Mouse (Mus musculus) hindbrain, embryonic 13.5 days (tissue): Measurements from ENCODE around the gene Vwa5b1. TPM values are rescaled to one million over a fixed set of nuclear protein-coding genes. Genes with fewer than 3 reads are reported as not detected.
A peak's percentile ranks its signal among the peaks of the same experiment; 100 is the strongest.

Experiments used
- ATAC-seq: fragments of 200-750 bp; cut with Nextera tagmentation; 2 replicates; pipeline ENCODE4 v1.8.0; 2017; ENCODE audit warnings: moderate TSS enrichment; ENCODE audit not compliant: low FRiP score
- H3K27ac ChIP-seq: fragments of 300-500 bp; sonication (generic); 2 replicates; pipeline ENCODE4 v1.5.1; 2015; ENCODE audit warnings: inconsistent platforms, mild to moderate bottlenecking, moderate library complexity
- H3K27me3 ChIP-seq: fragments of 300-500 bp; sonication (generic); 2 replicates; pipeline ENCODE4 v1.6.1; 2015; ENCODE audit warnings: mild to moderate bottlenecking, inconsistent platforms
- H3K36me3 ChIP-seq: fragments of 300-500 bp; sonication (generic); 2 replicates; pipeline ENCODE4 v1.6.1; 2015; ENCODE audit warnings: mild to moderate bottlenecking, inconsistent platforms
- H3K4me1 ChIP-seq: fragments of 300-500 bp; sonication (generic); replicated peaks from 2 replicates; pipeline ENCODE4 v1.6.1; 2015; ENCODE audit warnings: inconsistent platforms
- H3K4me2 ChIP-seq: fragments of 300-500 bp; sonication (generic); 2 replicates; pipeline ENCODE4 v1.6.1; 2015; ENCODE audit warnings: inconsistent platforms, mild to moderate bottlenecking, moderate library complexity
- H3K4me3 ChIP-seq: fragments of 300-500 bp; sonication (generic); 2 replicates; pipeline ENCODE4 v1.5.1; 2015; ENCODE audit warnings: mild to moderate bottlenecking, inconsistent platforms
- H3K9ac ChIP-seq: fragments of 300-500 bp; sonication (generic); 2 replicates; pipeline ENCODE4 v1.6.1; 2015; ENCODE audit warnings: mild to moderate bottlenecking, inconsistent platforms
- H3K9me3 ChIP-seq: fragments of 300-500 bp; sonication (generic); 2 replicates; pipeline ENCODE4 v1.6.1; 2016; ENCODE audit warnings: inconsistent platforms
- WGBS: fragments of 180-500 bp; shearing (Covaris S2); methylation state at CpG from one replicate; pipeline ENCODE4 v1.1.7; 2015; 5-methylcytosine and 5-hydroxymethylcytosine counted together
- polyA plus RNA-seq: library from polyadenylated mRNA; unstranded; fragments of >200 nt; fragmentation: Nextera tagmentation; extraction: Ambion mirVana; gene quantifications from 2 replicates; pipeline ENCODE4 v1.2.1, GENCODE M21; 2015

Gene Vwa5b1
- polyA plus RNA-seq, 1 experiment from 2014 or later = 1.3 TPM

DNA sequence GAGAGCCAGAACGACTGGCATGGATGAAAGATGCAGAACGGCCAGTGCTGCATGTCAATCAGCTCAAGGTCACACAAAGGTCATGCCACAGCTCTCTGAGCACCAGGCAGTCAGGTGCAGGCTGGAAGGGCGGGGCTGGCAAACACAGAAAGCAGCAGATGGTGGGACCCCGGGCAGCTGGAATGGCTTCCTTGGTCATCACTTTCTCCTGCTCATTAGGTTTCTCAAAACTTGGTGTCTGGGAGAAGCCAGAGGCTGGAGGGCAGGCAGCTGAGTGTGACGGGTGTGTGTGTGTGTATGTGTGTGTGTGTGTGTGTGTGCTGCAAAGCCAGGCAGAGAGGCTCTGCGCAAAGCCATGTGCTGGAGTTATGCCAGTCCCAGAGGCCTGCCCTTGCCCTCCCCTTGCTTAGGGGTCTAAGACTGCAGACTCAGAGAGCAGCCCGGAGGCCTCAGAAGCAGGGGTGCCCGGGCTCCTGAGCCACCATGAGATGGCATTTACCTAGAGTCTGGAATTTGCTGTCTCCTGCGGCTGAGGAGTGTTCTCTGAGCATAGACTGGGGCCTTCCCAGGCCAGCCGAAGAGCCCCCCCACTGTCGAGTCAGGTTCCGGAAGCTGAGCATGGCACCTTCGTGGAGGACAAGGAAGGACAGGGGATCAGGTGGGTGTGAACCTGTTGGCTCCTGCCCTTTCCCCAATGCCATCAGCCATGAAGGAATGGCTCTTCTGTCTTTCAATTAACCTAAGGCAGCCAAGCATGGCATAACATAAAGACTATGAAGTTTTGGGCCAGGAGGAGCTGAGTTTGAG is 60.7 kb downstream of the Vwa5b1 start:
- no peaks in the 10 kb centered on the region for H3K36me3 ChIP-seq

GRCm38 (mm10) chr4:138569928-138570327 is 65.8 kb downstream of the Vwa5b1 start:
- H3K4me3 ChIP-seq = no peak overlapping the region
- no peak overlapping the region for H3K9ac ChIP-seq
- H3K36me3 ChIP-seq = no peaks in the 10 kb centered on the region
- H3K27ac ChIP-seq = no peak overlapping the region
- H3K4me2 ChIP-seq = no peak overlapping the region
- 0 out of 2 replicates have a peak, but pooled peaks cover 6% of the 10 kb centered on the region for H3K27me3 ChIP-seq
- H3K4me1 ChIP-seq = peaks cover 14% of the 10 kb centered on the region
- H3K9me3 ChIP-seq = no peaks in the 10 kb centered on the region
- WGBS = 82% methylated on average over 11 of the region's 11 CpGs
- ATAC-seq = no peak

More for the DNA sequence above, 60.7 kb downstream of the Vwa5b1 start:
- Histone ChIP-seq H3K27me3 (no peaks in the 10 kb centered on the region), H3K4me3 (no peak overlapping the region), H3K9me3 (no peaks in the 10 kb centered on the region), H3K4me1 (peaks cover 17% of the 10 kb centered on the region), H3K27ac (peak overlapping the region; percentile 55), H3K9ac (no peak overlapping the region), H3K4me2 (no peak overlapping the region)
- WGBS = 47% methylated on average over 13 of the region's 13 CpGs
- ATAC-seq = peak; percentile 46

GRCm38 (mm10) chr4:138568275-138568674 is 67.4 kb downstream of the Vwa5b1 start:
- no peak overlapping the region for H3K9ac ChIP-seq
- no peak for ATAC-seq

GRCm38 (mm10) chr4:138561986-138562385 is 73.7 kb downstream of the Vwa5b1 start:
- no peak overlapping the region for H3K9ac ChIP-seq
- peaks cover 7% of the 10 kb centered on the region for H3K4me1 ChIP-seq
- no peaks in the 10 kb centered on the region for H3K9me3 ChIP-seq
- H3K4me3 ChIP-seq = no peak overlapping the region
- 12% methylated on average over 8 of the region's 8 CpGs for WGBS
- no peaks in the 10 kb centered on the region for H3K36me3 ChIP-seq
- H3K4me2 ChIP-seq = no peak overlapping the region
- H3K27me3 ChIP-seq = peaks cover 27% of the 10 kb centered on the region
- H3K27ac ChIP-seq = no peak overlapping the region
- ATAC-seq = peak; percentile 91

More at GRCm38 (mm10) chr4:138568275-138568674, 67.4 kb downstream of the Vwa5b1 start:
- Histone ChIP-seq H3K4me3 (no peak overlapping the region), H3K9me3 (no peaks in the 10 kb centered on the region), H3K4me2 (no peak overlapping the region), H3K4me1 (peaks cover 6% of the 10 kb centered on the region), H3K36me3 (no peaks in the 10 kb centered on the region), H3K27me3 (peaks cover 9% of the 10 kb centered on the region; the same call in 1 of the 2 replicates), H3K27ac (no peak overlapping the region)
- WGBS = 54% methylated on average over 2 of the region's 2 CpGs

- Histone ChIP-seq H3K27me3 (peaks cover 62% of the 10 kb centered on the region), H3K4me2 (peak overlapping the region; percentile 54), H3K27ac (no peak overlapping the region), H3K9ac (peak overlapping the region; percentile 68), H3K4me1 (peaks cover 34% of the 10 kb centered on the region), H3K36me3 (no peaks in the 10 kb centered on the region), H3K4me3 (peak overlapping the region; percentile 28), H3K9me3 (no peaks in the 10 kb centered on the region)
- no peak for ATAC-seq
- WGBS = 2% methylated on average over 19 of the region's 19 CpGs
Observed at GRCm38 (mm10) chr4:138555531-138555930, 80.2 kb downstream of the Vwa5b1 start.

DNA sequence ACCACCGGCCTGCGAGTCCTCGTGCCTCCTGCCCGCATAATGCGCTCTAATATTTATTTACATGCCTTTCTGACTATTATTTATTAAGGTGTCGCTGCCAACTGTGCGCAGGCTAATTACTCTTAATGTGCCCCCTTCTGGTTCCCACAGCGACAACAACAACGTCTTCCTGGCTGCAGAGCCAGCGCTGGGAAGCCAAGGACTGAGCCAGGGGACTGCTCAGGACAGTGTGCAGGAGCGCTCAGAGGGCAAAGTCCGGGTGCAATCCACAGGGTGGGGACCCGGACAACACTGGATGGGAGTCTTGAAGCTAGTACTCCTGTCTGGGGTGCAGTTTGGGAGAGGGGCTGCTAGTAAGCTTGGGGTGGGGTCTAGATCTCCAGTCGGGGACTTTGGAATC is 80.8 kb downstream of the Vwa5b1 start:
- H3K27ac ChIP-seq = no peak overlapping the region
- H3K4me2 ChIP-seq = peak overlapping the region; percentile 54
- peak overlapping the region; percentile 68; the same call in 1 of the 2 replicates for H3K9ac ChIP-seq
- H3K36me3 ChIP-seq = no peaks in the 10 kb centered on the region
- peak; percentile 61 for ATAC-seq
- H3K27me3 ChIP-seq = peaks cover 58% of the 10 kb centered on the region
- 3% methylated on average over 14 of the region's 14 CpGs for WGBS
- peaks cover 34% of the 10 kb centered on the region for H3K4me1 ChIP-seq
- H3K9me3 ChIP-seq = no peaks in the 10 kb centered on the region
- peak overlapping the region; percentile 28; the same call in 1 of the 2 replicates for H3K4me3 ChIP-seq

- 0% methylated on average over 3 of the region's 3 CpGs for WGBS
- no peak for ATAC-seq
- H3K4me3 ChIP-seq = no peak overlapping the region
- no peaks in the 10 kb centered on the region for H3K36me3 ChIP-seq
- no peaks in the 10 kb centered on the region for H3K9me3 ChIP-seq
- H3K27ac ChIP-seq = no peak overlapping the region
- peaks cover 34% of the 10 kb centered on the region for H3K4me1 ChIP-seq
- peaks cover 55% of the 10 kb centered on the region for H3K27me3 ChIP-seq
- H3K9ac ChIP-seq = no peak overlapping the region
- H3K4me2 ChIP-seq = no peak overlapping the region
Observed at GRCm38 (mm10) chr4:138554302-138554701, 81.4 kb downstream of the Vwa5b1 start.

DNA sequence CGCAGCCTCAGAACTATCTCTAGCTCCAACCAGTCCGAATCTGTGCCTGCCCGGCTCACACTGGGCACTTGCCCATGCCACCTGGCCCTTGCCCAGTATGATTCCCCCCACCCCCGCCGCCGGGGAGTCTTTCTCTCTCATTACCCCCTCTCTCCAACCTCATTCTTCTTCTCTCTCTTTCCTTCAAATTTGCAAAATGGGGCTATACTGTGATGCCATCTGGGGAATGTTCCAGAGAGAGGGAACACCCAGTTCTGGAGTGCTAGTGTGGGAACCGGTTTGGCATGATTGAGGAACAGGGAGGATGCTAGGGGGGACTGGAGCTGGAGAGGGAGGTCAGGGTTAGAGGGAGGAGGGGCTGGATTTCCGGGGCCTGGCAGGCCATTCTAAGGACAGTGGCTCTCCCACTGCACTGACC is 82.2 kb downstream of the Vwa5b1 start:
- peaks cover 41% of the 10 kb centered on the region for H3K4me1 ChIP-seq
- H3K27me3 ChIP-seq = peaks cover 52% of the 10 kb centered on the region
- H3K27ac ChIP-seq = peak overlapping the region; percentile 30; the same call in 1 of the 2 replicates
- H3K9ac ChIP-seq = no peak overlapping the region
- WGBS = 68% methylated on average over 8 of the region's 8 CpGs
- H3K4me3 ChIP-seq = no peak overlapping the region
- no peaks in the 10 kb centered on the region for H3K36me3 ChIP-seq
- no peaks in the 10 kb centered on the region for H3K9me3 ChIP-seq
- no peak for ATAC-seq
- H3K4me2 ChIP-seq = no peak overlapping the region

- Histone ChIP-seq H3K4me1 (peaks cover 45% of the 10 kb centered on the region), H3K4me2 (no peak overlapping the region), H3K36me3 (no peaks in the 10 kb centered on the region), H3K4me3 (no peak overlapping the region), H3K27ac (peak overlapping the region; percentile 30; the same call in 1 of the 2 replicates), H3K9me3 (no peaks in the 10 kb centered on the region), H3K9ac (no peak overlapping the region), H3K27me3 (peaks cover 48% of the 10 kb centered on the region)
- WGBS = 37% methylated on average over 1 of the region's 1 CpGs
- no peak for ATAC-seq
Observed at GRCm38 (mm10) chr4:138553116-138553515, 82.6 kb downstream of the Vwa5b1 start.

DNA sequence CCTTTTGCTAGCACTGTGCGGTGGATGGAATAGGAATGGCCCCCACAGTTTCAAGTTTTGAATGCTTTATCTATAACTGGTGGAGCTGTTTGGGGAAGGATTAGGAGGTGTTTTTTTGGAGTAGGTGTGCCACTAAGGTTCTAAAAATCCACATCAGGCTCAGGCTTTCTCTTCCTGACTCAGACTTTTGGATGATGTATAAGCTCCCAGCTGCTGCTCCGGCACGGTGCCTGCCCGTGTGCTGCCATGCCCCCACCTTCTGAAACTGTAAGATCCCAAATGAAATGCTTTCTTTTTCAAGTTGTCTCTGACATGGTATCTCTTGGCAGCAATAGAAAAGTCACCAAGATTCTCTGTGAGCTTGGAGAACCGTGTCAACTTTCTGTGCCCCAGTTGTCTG is 84.1 kb downstream of the Vwa5b1 start:
- no peak overlapping the region for H3K4me3 ChIP-seq
- no peaks in the 10 kb centered on the region for H3K36me3 ChIP-seq
- 84% methylated on average over 5 of the region's 5 CpGs for WGBS
- H3K27ac ChIP-seq = no peak overlapping the region
- H3K9me3 ChIP-seq = no peaks in the 10 kb centered on the region
- H3K27me3 ChIP-seq = peaks cover 36% of the 10 kb centered on the region
- H3K4me1 ChIP-seq = peaks cover 53% of the 10 kb centered on the region
- no peak for ATAC-seq
- H3K9ac ChIP-seq = no peak overlapping the region
- no peak overlapping the region for H3K4me2 ChIP-seq

DNA sequence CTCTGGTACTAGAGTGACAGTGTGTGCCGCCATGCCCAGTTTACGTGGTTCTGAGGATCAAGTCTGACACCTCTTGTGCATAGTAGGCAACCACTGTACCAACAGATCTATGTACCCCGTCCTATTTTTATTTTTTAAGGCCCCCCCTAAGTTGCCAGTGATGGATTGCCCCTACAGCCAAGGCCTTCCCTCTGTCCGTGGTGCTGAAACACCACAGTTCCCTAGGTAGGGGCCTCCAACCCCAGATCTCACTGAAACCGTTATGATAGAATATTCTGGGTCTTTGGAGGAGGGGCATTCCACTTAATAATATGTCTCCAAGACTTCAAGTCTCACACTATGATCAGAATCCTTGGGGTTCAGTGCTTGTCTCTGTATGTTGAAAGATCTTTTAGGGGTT is 85.1 kb downstream of the Vwa5b1 start:
- Histone ChIP-seq H3K36me3 (no peaks in the 10 kb centered on the region), H3K4me2 (no peak overlapping the region), H3K4me1 (peaks cover 44% of the 10 kb centered on the region), H3K4me3 (no peak overlapping the region), H3K27me3 (peaks cover 31% of the 10 kb centered on the region), H3K9me3 (no peaks in the 10 kb centered on the region), H3K27ac (no peak overlapping the region), H3K9ac (no peak overlapping the region)
- ATAC-seq = no peak
- WGBS = 63% methylated on average over 5 of the region's 5 CpGs

DNA sequence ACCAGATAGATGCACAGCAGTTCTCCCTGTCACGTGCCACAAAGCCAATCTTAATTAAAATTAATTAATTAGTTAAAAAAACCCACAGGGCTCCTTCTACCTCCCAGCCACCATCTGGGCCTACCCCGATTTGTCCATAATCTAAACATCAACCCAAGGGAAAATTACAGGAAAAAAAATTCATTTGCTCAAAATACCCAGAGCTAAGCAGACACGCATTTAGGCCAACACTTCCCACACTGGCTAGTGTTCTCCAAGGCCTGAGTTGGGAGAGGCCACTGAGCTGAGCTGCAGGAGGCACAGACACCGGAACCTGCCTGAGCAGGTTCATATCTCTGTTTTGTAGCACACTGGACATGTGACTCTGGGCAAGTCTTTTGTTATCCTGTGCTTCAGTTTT is 86.7 kb downstream of the Vwa5b1 start:
- Histone ChIP-seq H3K36me3 (no peaks in the 10 kb centered on the region), H3K9me3 (no peaks in the 10 kb centered on the region), H3K4me2 (no peak overlapping the region), H3K9ac (no peak overlapping the region), H3K27me3 (peaks cover 25% of the 10 kb centered on the region), H3K27ac (no peak overlapping the region), H3K4me1 (peaks cover 32% of the 10 kb centered on the region), H3K4me3 (no peak overlapping the region)
- ATAC-seq = no peak
- 50% methylated on average over 4 of the region's 4 CpGs for WGBS

DNA sequence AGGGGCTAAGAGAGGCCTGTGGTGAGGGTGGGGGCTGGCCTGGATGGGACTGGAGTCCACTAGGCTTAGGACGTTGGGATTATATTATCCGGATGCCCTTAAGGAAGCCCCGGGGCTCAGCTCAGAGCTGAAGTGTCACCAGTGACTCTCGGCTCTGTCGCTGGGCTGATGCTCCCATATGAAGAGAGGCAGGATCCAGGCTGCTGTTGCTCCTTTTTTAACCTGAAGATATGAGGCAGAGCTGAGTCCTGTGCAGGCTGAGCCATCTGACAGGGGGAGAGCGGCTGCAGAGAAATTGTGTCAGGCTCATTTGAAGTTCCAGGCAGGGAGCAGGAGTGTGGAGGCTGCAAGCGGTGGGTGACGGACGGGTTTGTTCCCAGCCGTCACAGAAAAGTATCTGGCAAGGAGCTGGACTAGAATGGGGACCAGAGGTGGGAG is 87.5 kb downstream of the Vwa5b1 start:
- peaks cover 29% of the 10 kb centered on the region for H3K4me1 ChIP-seq
- H3K9me3 ChIP-seq = no peaks in the 10 kb centered on the region
- H3K27ac ChIP-seq = peak overlapping the region; percentile 35
- H3K36me3 ChIP-seq = no peaks in the 10 kb centered on the region
- ATAC-seq = no peak
- H3K4me2 ChIP-seq = peak overlapping the region; percentile 16; the same call in 1 of the 2 replicates
- H3K9ac ChIP-seq = peak overlapping the region; percentile 46; the same call in 1 of the 2 replicates
- WGBS = 11% methylated on average over 10 of the region's 10 CpGs
- peaks cover 22% of the 10 kb centered on the region for H3K27me3 ChIP-seq
- no peak overlapping the region for H3K4me3 ChIP-seq
